8 mouse cellular contexts compared by ENCODE assay signal in genomic region chr2:3474861-3475283, GRCm38 (mm10). TPM values are rescaled to one million over a fixed set of nuclear protein-coding genes. Genes with fewer than 3 reads are reported as not detected.
DNase-seq lines count a peak whose midpoint lies in the region; ATAC-seq lines count a peak whose summit lies in the region.

Suv39h2 (minus strand) TSS chr2:3475031.

- peaks cover 16% of the 10 kb centered on the region for H3K36me3 ChIP-seq in forebrain, embryonic 14.5 days (ENCODE audit: control insufficient read depth, insufficient read depth, low read length)
- H3K36me3 ChIP-seq in neural tube, embryonic 15.5 days: no peaks in the 10 kb centered on the region

- no peaks in the 10 kb centered on the region for H3K9me3 ChIP-seq in forebrain, embryonic 14.5 days (replicated peaks; ENCODE audit: control insufficient read depth, low read length)
- no peaks in the 10 kb centered on the region for H3K9me3 ChIP-seq in neural tube, embryonic 15.5 days (replicated peaks)

- peak within 1 kb of the TSS; percentile 78 for H3K9ac ChIP-seq in forebrain, embryonic 14.5 days (ENCODE audit: low read length)
- H3K9ac ChIP-seq in neural tube, embryonic 15.5 days (replicated peaks): peak within 1 kb of the TSS; percentile 68

- ATAC-seq in forebrain, embryonic 14.5 days: peak; percentile 96
- peak; percentile 98 for ATAC-seq in neural tube, embryonic 15.5 days (ENCODE audit: low FRiP score)

- H3K4me2 ChIP-seq in forebrain, embryonic 14.5 days (ENCODE audit: low read length): peak within 1 kb of the TSS; percentile 63
- H3K4me2 ChIP-seq in neural tube, embryonic 15.5 days: peak within 1 kb of the TSS; percentile 75

- H3K27ac ChIP-seq in forebrain, embryonic 14.5 days (ENCODE audit: low read depth, low read length): peak within 1 kb of the TSS; percentile 92
- peak within 1 kb of the TSS; percentile 92 for H3K27ac ChIP-seq in neural tube, embryonic 15.5 days (replicated peaks)

- no peaks in the 10 kb centered on the region for H3K27me3 ChIP-seq in forebrain, embryonic 14.5 days (replicated peaks; ENCODE audit: control insufficient read depth, insufficient read depth, low read length)
- H3K27me3 ChIP-seq in neural tube, embryonic 15.5 days (replicated peaks): no peaks in the 10 kb centered on the region

- peak; percentile 89 for DNase-seq in ES-CJ7 (ENCODE audit: low read depth, low spot score)
- DNase-seq in cerebellum, adult 11 months: peak; percentile 96
- DNase-seq in forebrain, embryonic 14.5 days (ENCODE audit: low spot score): peak; percentile 97
- DNase-seq in heart, postnatal 14 days: peak; percentile 99
- DNase-seq in layer of hippocampus, adult 11-12 months (ENCODE audit: low spot score): peak; percentile 94
- peak; percentile 96 to 97 for DNase-seq in lung, adult 18-20 months
- DNase-seq in testis, postnatal 14 days (ENCODE audit: low spot score): peak; percentile 97

- WGBS in forebrain, embryonic 14.5 days: 0% methylated on average over 42 of the region's 42 CpGs
- whole genome bisulfite sequencing in neural tube, embryonic 15.5 days: under 1% methylated on average over 41 of the region's 42 CpGs

- H3K4me3 ChIP-seq in forebrain, embryonic 14.5 days (ENCODE audit: low read depth, low read length): peak within 1 kb of the TSS; percentile 91
- H3K4me3 ChIP-seq in neural tube, embryonic 15.5 days (replicated peaks): peak within 1 kb of the TSS; percentile 94

- intact Hi-C loops in heart, postnatal 14 days (cut with DNase I): loop anchor here (5.0 kb wide), 1 partner anchor 37 kb away; the partner anchor contains the start of genes Cdnf, Gm45902 and Hspa14

- peaks cover 12% of the 10 kb centered on the region for H3K4me1 ChIP-seq in forebrain, embryonic 14.5 days (ENCODE audit: control insufficient read depth, insufficient read depth, low read length)
- peaks cover 17% of the 10 kb centered on the region for H3K4me1 ChIP-seq in neural tube, embryonic 15.5 days

RNA-seq across cellular contexts. Expression of gene Suv39h2, which starts in this region (rescaled TPM):
- polyA plus RNA-seq in forebrain, embryonic 14.5 days (2014; fragmentation: Nextera tagmentation; extraction: Ambion mirVana): 19.1 and 21.4 TPM in 2 replicates
- under 1 TPM; 0.74 to 0.76 TPM for total RNA-seq in heart, postnatal 14 days (2021)
- 6.7 and 8.2 TPM in 2 replicates for polyA plus RNA-seq in neural tube, embryonic 15.5 days (2015; fragmentation: Nextera tagmentation; extraction: Ambion mirVana)

Comparison
In these comparisons a context has a peak if more than half of its experiments do, and no peak if none do; other contexts are left out.
1. Peak in every context shown above with its lines: DNase-seq, ATAC-seq, H3K4me3 ChIP-seq and H3K27ac ChIP-seq.
2. Peak in DNase-seq in heart, postnatal 14 days; RNA of the gene not detected or under 1 TPM.